Mouse (Mus musculus) midbrain, embryonic 12.5 days (tissue): ENCODE data around the gene Tinf2. TPM values are rescaled to one million over a fixed set of nuclear protein-coding genes. Genes with fewer than 3 reads are reported as not detected.
A peak's percentile ranks its signal among the peaks of the same experiment; 100 is the strongest.

Experiments
- ATAC-seq: fragments of 200-750 bp; cut with Nextera tagmentation; 2 replicates; pipeline ENCODE4 v1.8.0; 2017; ENCODE audit warnings: low read depth, moderate TSS enrichment, moderate library complexity; ENCODE audit not compliant: low FRiP score
- H3K27ac ChIP-seq: fragments of 300-500 bp; sonication (generic); replicated peaks from 2 replicates; pipeline ENCODE4 v1.5.1; 2016; ENCODE audit warnings: mild to moderate bottlenecking
- H3K27me3 ChIP-seq: fragments of 300-500 bp; sonication (generic); 2 replicates; pipeline ENCODE4 v1.6.1; 2016; ENCODE audit warnings: mild to moderate bottlenecking
- H3K36me3 ChIP-seq: fragments of 300-500 bp; sonication (generic); 2 replicates; pipeline ENCODE4 v1.6.1; 2016
- H3K4me1 ChIP-seq: fragments of 300-500 bp; sonication (generic); 2 replicates; pipeline ENCODE4 v1.6.1; 2016
- H3K4me2 ChIP-seq: fragments of 300-500 bp; sonication (generic); replicated peaks from 2 replicates; pipeline ENCODE4 v1.6.1; 2016; ENCODE audit warnings: mild to moderate bottlenecking, moderate library complexity
- H3K4me3 ChIP-seq: fragments of 300-500 bp; sonication (generic); 2 replicates; pipeline ENCODE4 v1.5.1; 2016; ENCODE audit warnings: mild to moderate bottlenecking
- H3K9ac ChIP-seq: fragments of 300-500 bp; sonication (generic); replicated peaks from 2 replicates; pipeline ENCODE4 v1.6.1; 2016; ENCODE audit warnings: mild to moderate bottlenecking, moderate library complexity
- H3K9me3 ChIP-seq: fragments of 300-500 bp; sonication (generic); 2 replicates; pipeline ENCODE4 v1.6.1; 2016; ENCODE audit warnings: mild to moderate bottlenecking
- WGBS: fragments of 180-500 bp; shearing (Covaris S2); methylation state at CpG from one replicate; pipeline ENCODE4 v1.1.7; 2016; 5-methylcytosine and 5-hydroxymethylcytosine counted together
- polyA plus RNA-seq: library from polyadenylated mRNA; unstranded; fragments of >200 nt; fragmentation: Nextera tagmentation; extraction: Ambion mirVana; gene quantifications from 2 replicates; pipeline ENCODE4 v1.2.1, GENCODE M21; 2016

Gene Tinf2
- polyA plus RNA-seq, 1 experiment from 2014 or later: 55.4 TPM

DNA sequence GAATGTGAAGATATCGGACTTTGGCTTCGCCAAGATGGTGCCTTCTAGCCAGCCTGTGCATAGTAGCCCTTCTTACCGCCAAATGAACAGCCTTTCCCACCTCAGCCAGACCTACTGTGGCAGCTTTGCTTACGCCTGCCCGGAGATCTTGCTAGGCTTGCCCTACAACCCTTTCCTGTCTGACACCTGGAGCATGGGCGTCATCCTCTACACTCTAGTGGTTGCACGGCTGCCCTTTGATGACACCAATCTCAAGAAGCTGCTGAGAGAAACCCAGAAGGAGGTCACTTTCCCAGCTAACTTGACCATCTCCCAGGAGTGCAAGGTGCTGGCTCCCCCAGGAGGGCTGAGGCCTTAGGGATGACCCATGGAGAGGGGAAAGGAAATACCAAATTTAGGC lies 30.1 kb downstream of the Tinf2 start:
- H3K9me3 ChIP-seq: no peaks in the 10 kb centered on the region
- H3K4me1 ChIP-seq: no peaks in the 10 kb centered on the region
- no peak overlapping the region for H3K27ac ChIP-seq
- H3K4me2 ChIP-seq: no peak overlapping the region
- H3K36me3 ChIP-seq: 0 out of 2 replicates have a peak, but pooled peaks cover 2% of the 10 kb centered on the region
- H3K4me3 ChIP-seq: no peak overlapping the region
- no peaks in the 10 kb centered on the region for H3K27me3 ChIP-seq
- 93% methylated on average over 7 of the region's 7 CpGs for whole genome bisulfite sequencing
- H3K9ac ChIP-seq: no peak overlapping the region
- no peak for ATAC-seq

GRCm38 (mm10) chr14:55649884-55650283 lies 31.7 kb downstream of the Tinf2 start, which contains the start of gene Tssk4:
Tssk4 (plus strand) TSS chr14:55650184.
- WGBS: 92% methylated on average over 2 of the region's 2 CpGs
- Histone ChIP-seq H3K27ac (no peak within 1 kb of the TSS), H3K4me1 (peaks cover 4% of the 10 kb centered on the region), H3K27me3 (no peaks in the 10 kb centered on the region), H3K36me3 (0 out of 2 replicates have a peak, but pooled peaks cover 7% of the 10 kb centered on the region), H3K4me3 (no peak within 1 kb of the TSS), H3K4me2 (no peak within 1 kb of the TSS), H3K9ac (no peak within 1 kb of the TSS), H3K9me3 (no peaks in the 10 kb centered on the region)
- ATAC-seq: no peak

- H3K4me2 ChIP-seq: peak overlapping the region; percentile 77
- peak overlapping the region; percentile 89 for H3K9ac ChIP-seq
- H3K4me1 ChIP-seq: peaks cover 21% of the 10 kb centered on the region
- H3K27ac ChIP-seq: no peak overlapping the region
- 34% methylated on average over 17 of the region's 17 CpGs for WGBS
- H3K36me3 ChIP-seq: peaks cover 30% of the 10 kb centered on the region
- no peaks in the 10 kb centered on the region for H3K27me3 ChIP-seq
- H3K9me3 ChIP-seq: no peaks in the 10 kb centered on the region
- peak overlapping the region; percentile 95 for H3K4me3 ChIP-seq
- ATAC-seq: no peak
Observed at GRCm38 (mm10) chr14:55644261-55644888, 37.2 kb downstream of the Tinf2 start.

- Histone ChIP-seq H3K27ac (peak within 1 kb of the TSS; percentile 95), H3K27me3 (no peaks in the 10 kb centered on the region), H3K4me1 (peaks cover 21% of the 10 kb centered on the region), H3K9me3 (no peaks in the 10 kb centered on the region), H3K9ac (peak within 1 kb of the TSS; percentile 89), H3K4me3 (peak within 1 kb of the TSS; percentile 95), H3K36me3 (peaks cover 39% of the 10 kb centered on the region), H3K4me2 (peak within 1 kb of the TSS; percentile 77)
- peak; percentile 90 for ATAC-seq
- WGBS: under 1% methylated on average over 87 of the region's 89 CpGs
Observed at GRCm38 (mm10) chr14:55643060-55643907, 38.3 kb downstream of the Tinf2 start, which contains the start of gene Tm9sf1. Tm9sf1 (minus strand) TSS chr14:55643806.

- Histone ChIP-seq H3K4me3 (peak overlapping the region; percentile 95), H3K27ac (peak overlapping the region; percentile 95)
Observed at GRCm38 (mm10) chr14:55642679-55643059, 39.0 kb downstream of the Tinf2 start.

DNA sequence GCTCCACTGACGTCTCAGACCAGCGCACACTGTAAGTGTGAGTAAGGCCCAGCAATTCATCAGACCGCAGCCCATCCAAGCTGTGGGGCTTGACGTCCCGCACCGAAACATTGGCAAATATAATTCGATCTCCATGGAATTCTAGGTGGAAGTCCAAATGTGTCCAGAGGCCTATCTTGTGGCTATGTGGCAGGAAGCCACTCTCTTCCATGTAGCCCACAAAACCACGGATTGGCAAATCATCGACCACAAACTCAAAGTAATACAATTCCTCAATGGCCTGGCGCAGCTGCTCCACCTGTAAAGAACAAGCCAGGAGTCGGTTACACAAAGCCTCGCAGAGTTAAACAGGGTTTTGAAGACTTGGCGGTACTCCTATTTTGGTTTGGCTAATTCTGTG lies 40.3 kb downstream of the Tinf2 start:
- no peak for ATAC-seq
- H3K27ac ChIP-seq: no peak overlapping the region
- H3K27me3 ChIP-seq: no peaks in the 10 kb centered on the region
- H3K9ac ChIP-seq: no peak overlapping the region
- H3K4me1 ChIP-seq: peaks cover 21% of the 10 kb centered on the region
- H3K36me3 ChIP-seq: peaks cover 53% of the 10 kb centered on the region
- H3K4me3 ChIP-seq: no peak overlapping the region
- 98% methylated on average over 13 of the region's 13 CpGs for WGBS
- H3K9me3 ChIP-seq: no peaks in the 10 kb centered on the region
- H3K4me2 ChIP-seq: no peak overlapping the region

More at GRCm38 (mm10) chr14:55642679-55643059, 39.0 kb downstream of the Tinf2 start:
- peak; percentile 60 for ATAC-seq
- H3K4me2 ChIP-seq: peak overlapping the region; percentile 77
- H3K4me1 ChIP-seq: peaks cover 21% of the 10 kb centered on the region
- H3K9ac ChIP-seq: peak overlapping the region; percentile 89
- no peaks in the 10 kb centered on the region for H3K27me3 ChIP-seq
- H3K36me3 ChIP-seq: peaks cover 45% of the 10 kb centered on the region
- WGBS: 23% methylated on average over 8 of the region's 8 CpGs
- no peaks in the 10 kb centered on the region for H3K9me3 ChIP-seq

- Histone ChIP-seq H3K27me3 (no peaks in the 10 kb centered on the region), H3K36me3 (peaks cover 53% of the 10 kb centered on the region), H3K4me1 (peaks cover 25% of the 10 kb centered on the region), H3K4me2 (no peak overlapping the region), H3K9ac (no peak overlapping the region), H3K27ac (no peak overlapping the region), H3K9me3 (no peaks in the 10 kb centered on the region), H3K4me3 (no peak overlapping the region)
- WGBS: 96% methylated on average over 14 of the region's 14 CpGs
- no peak for ATAC-seq
Observed at GRCm38 (mm10) chr14:55640816-55641215, 40.8 kb downstream of the Tinf2 start.

DNA sequence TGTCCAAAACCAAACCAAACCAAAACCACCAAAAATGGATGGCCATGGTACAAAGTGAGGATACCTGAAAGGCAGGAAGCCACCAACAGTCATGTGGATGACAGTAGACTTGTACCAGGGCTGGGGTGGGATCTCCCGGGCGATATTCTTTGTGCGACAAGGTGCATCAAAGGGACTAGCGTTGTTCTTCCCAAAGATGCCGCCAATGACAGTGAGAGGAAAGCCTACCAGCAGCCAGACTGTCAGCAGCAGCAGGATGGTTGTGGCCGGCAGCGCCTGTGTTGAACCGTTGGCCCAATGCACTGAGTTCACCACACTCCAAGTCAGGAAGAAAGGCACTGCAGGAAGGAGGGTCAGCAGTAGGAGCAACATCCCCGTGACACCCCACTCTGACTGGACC lies 43.8 kb downstream of the Tinf2 start, which contains the start of gene Gm49378:
Gm49378 (minus strand) TSS at position 101 of the 400 bp plus-strand sequence.
- ATAC-seq: no peak
- no peaks in the 10 kb centered on the region for H3K27me3 ChIP-seq
- no peak within 1 kb of the TSS for H3K4me2 ChIP-seq
- H3K9ac ChIP-seq: no peak within 1 kb of the TSS
- H3K36me3 ChIP-seq: peaks cover 68% of the 10 kb centered on the region
- peaks cover 26% of the 10 kb centered on the region for H3K4me1 ChIP-seq
- H3K27ac ChIP-seq: no peak within 1 kb of the TSS
- no peak within 1 kb of the TSS for H3K4me3 ChIP-seq
- 94% methylated on average over 9 of the region's 9 CpGs for whole genome bisulfite sequencing
- H3K9me3 ChIP-seq: no peaks in the 10 kb centered on the region

GRCm38 (mm10) chr14:55635523-55636007 lies 46.1 kb downstream of the Tinf2 start, which contains the start of gene Ipo4:
Ipo4 (minus strand) TSS chr14:55635957.
- peak; percentile 87 for ATAC-seq
- 3% methylated on average over 33 of the region's 33 CpGs for WGBS
- Histone ChIP-seq H3K27ac (peak within 1 kb of the TSS; percentile 66), H3K27me3 (no peaks in the 10 kb centered on the region), H3K4me3 (peak within 1 kb of the TSS; percentile 64), H3K9me3 (no peaks in the 10 kb centered on the region), H3K4me2 (peak within 1 kb of the TSS; percentile 93), H3K4me1 (peaks cover 19% of the 10 kb centered on the region), H3K9ac (peak within 1 kb of the TSS; percentile 75), H3K36me3 (peaks cover 80% of the 10 kb centered on the region)

DNA sequence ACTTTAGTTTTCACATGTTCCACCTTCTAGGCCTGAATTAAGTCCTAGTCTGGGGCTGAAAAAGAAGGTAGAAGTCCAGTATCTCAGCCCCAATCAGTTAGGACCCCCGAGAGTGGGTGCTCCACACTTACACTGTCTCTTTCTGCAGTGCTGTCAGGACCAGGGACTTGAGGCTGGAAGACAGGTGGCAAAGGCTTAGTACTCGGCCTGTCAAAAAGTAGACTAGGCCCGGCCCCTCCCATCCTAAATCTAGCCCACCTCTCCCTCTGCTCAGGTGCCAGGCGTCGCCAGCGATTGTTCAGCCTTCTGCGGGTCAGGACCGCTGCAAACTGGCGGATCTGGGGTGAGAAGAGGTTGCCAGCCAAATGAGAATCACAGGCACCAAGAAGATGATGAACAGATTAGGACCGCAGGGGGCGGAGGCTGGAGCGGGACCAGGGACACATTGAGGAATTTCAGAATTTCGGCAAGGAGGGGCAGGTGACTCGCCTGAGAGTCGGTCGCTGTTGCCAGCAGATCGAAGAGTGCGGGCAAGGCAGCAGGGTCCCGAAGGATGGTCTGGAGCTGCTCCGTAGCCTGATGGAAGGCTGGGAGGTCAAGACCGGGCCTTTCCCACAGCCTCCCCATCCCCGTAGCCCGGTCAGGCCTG lies 46.6 kb downstream of the Tinf2 start:
- H3K9ac ChIP-seq: peak overlapping the region; percentile 75
- peak overlapping the region; percentile 93 for H3K4me2 ChIP-seq
- H3K4me3 ChIP-seq: peak overlapping the region; percentile 64
- ATAC-seq: peak; percentile 83
- no peaks in the 10 kb centered on the region for H3K9me3 ChIP-seq
- H3K27ac ChIP-seq: peak overlapping the region; percentile 66
- WGBS: 4% methylated on average over 23 of the region's 23 CpGs
- peaks cover 19% of the 10 kb centered on the region for H3K4me1 ChIP-seq
- H3K36me3 ChIP-seq: peaks cover 80% of the 10 kb centered on the region
- H3K27me3 ChIP-seq: no peaks in the 10 kb centered on the region

GRCm38 (mm10) chr14:55629312-55629711 lies 52.3 kb downstream of the Tinf2 start:
- H3K4me3 ChIP-seq: no peak overlapping the region
- H3K4me1 ChIP-seq: peaks cover 3% of the 10 kb centered on the region; the same call in 1 of the 2 replicates
- H3K36me3 ChIP-seq: peaks cover 99% of the 10 kb centered on the region
- no peak overlapping the region for H3K4me2 ChIP-seq
- no peak overlapping the region for H3K27ac ChIP-seq
- H3K9ac ChIP-seq: no peak overlapping the region
- no peak for ATAC-seq
- no peaks in the 10 kb centered on the region for H3K27me3 ChIP-seq
- H3K9me3 ChIP-seq: no peaks in the 10 kb centered on the region
- WGBS: 61% methylated on average over 5 of the region's 5 CpGs
